Mouse (Mus musculus): ENCODE results near the gene Olfr924.
"Not testable (repeated sequence)": the region's sequence is repeated elsewhere in the genome, so short reads cannot be mapped to it uniquely, and the experiment has no call there.

The Olfr924 gene

DNA sequence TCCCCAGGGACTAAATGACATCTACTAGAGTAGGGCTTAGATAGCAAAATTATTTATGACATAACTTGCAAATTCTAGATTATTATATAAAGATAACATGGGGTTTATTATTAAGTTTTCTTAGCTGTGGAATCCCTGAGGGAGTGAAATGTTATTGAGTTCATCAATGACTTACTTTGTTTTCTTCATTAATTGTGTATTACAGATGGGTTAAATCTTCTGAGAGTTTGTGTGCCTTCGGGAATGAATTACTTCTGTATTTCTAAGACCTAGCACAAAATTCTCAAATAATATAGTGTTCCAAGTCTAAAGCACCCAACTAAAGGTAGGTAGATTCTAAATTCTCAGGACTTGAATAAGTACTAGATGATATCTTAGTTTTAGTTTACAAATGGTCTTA is at the start of gene Olfr924:
Gene Olfr924 (plus strand): TSS at position 301 of the 400 bp plus-strand sequence.
- no peak for DNase-seq (ENCODE audit: low spot score)

DNA sequence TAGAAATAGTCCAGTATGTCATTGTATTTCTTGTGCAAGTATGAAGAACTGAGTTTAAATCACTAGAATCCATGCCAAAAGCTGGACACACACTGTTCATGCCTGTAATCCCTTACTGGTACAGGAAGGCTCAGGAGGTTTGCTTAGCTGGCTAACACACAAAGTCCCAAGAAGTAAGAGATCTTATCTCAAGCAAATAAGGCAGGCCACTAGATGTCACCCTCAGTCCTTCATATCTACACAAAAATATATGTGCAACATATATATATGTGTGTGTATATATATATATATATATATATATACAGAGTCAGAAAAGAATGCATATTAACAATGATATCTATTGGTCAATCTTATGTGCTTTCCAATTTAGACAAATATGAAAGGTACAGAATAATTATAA is 38.6 kb upstream of the Olfr924 start:
- DNase-seq (ENCODE audit: low spot score): no peak

DNA sequence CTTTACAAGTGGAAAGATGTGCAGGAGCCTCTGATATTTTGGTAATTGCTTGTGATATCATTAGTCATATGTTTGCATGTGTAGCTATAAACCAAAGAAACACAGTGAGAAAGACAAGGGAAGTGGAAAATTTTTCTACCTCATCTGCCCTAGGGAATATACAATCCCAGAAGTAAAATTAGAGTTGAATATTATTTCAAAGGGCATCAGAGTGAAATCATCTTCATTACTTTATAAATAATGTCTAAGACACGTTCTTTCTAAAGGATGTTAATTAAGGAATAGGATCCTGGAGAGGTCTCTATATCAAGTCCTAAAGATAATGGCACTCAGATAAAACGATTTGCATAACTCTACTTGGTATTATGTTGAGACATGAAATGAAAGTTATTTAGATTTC is 29.9 kb upstream of the Olfr924 start, which contains the start of gene Olfr922:
Gene Olfr922 (plus strand): TSS at position 301 of the 400 bp plus-strand sequence.
- no peak for DNase-seq (ENCODE audit: low spot score)

DNA sequence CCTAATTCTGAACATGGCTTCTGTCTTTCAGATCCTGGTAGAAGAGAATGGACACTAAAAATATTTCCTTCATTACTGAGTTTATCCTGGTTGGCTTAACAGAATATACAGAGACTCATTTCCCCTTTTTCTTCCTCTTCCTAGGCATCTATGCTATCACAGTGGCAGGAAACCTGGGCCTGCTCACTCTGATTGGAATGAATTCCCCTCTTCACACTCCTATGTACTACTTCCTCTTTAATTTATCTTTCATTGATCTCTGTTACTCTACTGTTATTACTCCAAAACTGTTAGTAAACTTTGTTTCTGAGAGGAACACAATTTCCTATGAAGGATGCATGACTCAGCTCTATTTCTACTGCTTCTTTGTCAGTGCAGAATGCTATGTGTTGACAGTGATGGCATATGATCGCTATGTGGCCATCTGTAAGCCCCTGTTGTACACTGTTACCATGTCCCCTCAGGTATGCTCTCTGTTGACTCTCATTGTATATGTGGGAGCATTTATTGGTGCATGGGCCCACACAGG is 28.7 kb upstream of the Olfr924 start:
- no peak for DNase-seq (ENCODE audit: low spot score)

DNA sequence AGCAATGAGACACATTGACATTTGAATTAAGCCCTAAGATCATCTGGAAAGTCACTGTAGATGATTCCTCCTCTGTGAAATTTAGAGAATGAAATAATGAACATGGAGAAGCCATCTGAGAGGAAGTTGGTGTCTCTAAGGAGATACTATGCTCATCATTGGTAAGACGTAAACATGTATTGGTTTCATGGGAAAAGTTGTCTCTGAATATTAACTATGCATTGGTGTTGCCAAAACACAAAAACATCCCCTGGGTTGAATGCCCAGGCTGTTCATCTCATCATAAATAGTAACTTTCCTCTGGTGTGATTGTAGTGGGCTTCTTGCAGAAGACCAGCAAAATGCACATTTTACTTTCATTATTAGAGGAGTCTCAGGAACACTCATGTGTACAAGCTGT is 18.0 kb upstream of the Olfr924 start, which contains the start of gene Olfr923:
Gene Olfr923 (plus strand): TSS at position 301 of the 400 bp plus-strand sequence.
- no peak for DNase-seq (ENCODE audit: low spot score)

DNA sequence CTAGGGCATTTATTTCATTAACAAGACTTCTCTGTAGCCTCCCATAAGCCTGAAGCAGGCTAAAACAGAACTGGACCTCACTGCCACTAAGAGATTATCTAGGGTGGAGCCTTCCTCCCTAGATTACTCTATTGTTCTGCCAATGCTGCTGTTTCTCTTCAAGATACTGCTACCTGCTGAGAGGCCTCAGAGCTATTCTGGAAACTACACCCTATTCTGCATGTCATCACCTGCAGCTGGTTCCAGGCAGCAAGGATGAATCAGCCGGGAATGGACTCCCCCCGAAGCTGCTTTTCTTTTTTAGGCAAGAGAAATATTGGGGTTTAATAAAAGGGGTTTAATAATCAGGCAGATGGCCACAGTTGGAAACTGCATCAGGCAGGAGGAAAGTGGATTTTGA is 11.2 kb upstream of the Olfr924 start:
- no peak for DNase-seq (ENCODE audit: low spot score)

DNA sequence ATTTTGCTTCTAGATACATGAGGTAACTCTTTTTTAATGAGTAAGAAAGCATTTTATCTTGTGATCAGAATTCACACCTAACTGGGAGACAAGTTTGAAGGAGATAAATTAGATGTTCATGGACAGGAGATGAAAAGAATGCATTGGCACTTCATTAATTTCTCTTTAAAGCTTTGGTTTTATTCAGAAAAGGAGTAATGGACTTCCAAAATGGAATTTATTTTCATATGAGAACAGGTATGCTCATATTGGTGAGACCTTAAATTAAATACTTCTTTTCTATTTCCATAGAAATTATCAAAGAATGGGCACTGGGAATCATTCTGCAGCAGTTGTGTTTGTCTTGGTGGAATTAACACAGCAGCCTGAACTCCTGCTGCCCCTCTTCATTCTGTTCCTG is 10.5 kb downstream of the Olfr924 start, which contains the start of gene Olfr26:
Gene Olfr26 (plus strand): TSS at position 301 of the 400 bp plus-strand sequence.
- DNase-seq (ENCODE audit: low spot score): no peak

DNA sequence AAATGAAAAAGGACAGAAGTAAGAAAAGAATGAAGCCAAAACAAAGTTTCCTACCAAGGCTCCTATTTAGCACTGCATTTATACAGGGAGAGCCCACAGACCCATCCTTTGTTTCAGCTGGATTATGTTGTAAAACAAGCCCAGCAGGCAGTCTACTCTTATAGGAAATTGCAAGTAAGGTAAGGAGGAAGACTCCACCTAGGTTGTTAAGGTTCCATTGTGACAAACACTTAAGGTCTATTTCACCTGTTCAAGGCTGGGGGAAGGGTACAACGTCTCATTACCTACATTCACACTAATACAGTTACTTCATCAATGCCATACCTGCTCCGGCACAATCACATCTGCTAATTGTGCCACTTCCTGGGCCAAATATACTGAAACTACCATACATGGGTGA is 30.6 kb downstream of the Olfr924 start:
- DNase-seq (ENCODE audit: low spot score): not testable (repeated sequence)

DNA sequence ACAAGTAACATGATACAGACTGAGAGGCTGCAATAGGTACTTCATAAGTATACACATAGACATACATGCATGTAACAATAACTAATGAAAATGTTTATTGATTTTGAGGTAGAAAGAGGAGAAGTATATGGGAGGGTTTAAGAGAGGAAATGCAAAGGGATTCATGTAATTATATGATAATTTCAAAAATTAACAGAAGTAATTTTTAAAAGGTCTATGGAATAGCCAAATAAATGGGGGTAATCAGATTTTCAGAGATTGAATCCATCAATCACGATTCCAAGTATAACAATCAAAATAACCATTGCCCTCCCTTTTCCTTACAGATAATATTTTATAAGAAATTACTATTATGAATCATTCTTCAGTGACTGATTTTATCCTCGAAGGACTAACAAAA is 32.6 kb downstream of the Olfr924 start, which contains the start of gene Olfr926:
Gene Olfr926 (plus strand): TSS at position 301 of the 400 bp plus-strand sequence.
- no peak for DNase-seq (ENCODE audit: low spot score)
